Mouse (Mus musculus) bone marrow macrophage, adult 2 months (primary cell): Measurements from ENCODE around the gene Dio1.

Source experiments
- CTCF ChIP-seq: IDR thresholded peaks from 2 replicates; pipeline ENCODE4 v1.5.1; 2012; ENCODE audit warnings: low read depth, mild to moderate bottlenecking, low read length, moderate library complexity
- POLR2A ChIP-seq: IDR thresholded peaks from 2 replicates; pipeline ENCODE4 v1.6.1; 2012; ENCODE audit warnings: mild to moderate bottlenecking, low read depth, low read length, borderline replicate concordance

DNA sequence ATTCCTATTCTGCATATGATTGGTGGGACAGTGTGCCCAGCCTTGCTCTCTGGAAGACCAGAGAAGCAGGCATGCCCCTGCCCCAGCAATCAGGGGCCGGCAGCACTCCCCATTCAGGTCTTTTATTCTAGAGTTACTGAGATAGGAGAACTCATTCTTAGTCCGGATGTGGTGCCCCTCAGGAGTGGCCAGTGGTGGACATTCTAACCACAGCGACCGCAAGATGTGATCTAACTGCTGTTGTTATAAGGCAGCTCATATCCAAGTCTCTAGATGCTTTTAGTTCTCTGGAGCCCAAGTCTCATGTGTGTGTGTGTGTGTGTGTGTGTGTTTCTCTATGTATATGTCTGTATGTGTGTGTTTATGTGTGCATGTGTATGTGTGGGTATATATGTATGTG, 6.6 kb downstream of the Dio1 start:
- TF ChIP-seq CTCF (no peak), POLR2A (no peak)
